Mouse (Mus musculus) bone marrow macrophage, adult 2 months (primary cell): ENCODE results near the gene Hapln1.

ENCODE experiments used
- CTCF ChIP-seq: IDR thresholded peaks from 2 replicates; pipeline ENCODE4 v1.5.1; 2012; ENCODE audit warnings: low read depth, mild to moderate bottlenecking, low read length, moderate library complexity
- POLR2A ChIP-seq: IDR thresholded peaks from 2 replicates; pipeline ENCODE4 v1.6.1; 2012; ENCODE audit warnings: mild to moderate bottlenecking, low read depth, low read length, borderline replicate concordance

DNA sequence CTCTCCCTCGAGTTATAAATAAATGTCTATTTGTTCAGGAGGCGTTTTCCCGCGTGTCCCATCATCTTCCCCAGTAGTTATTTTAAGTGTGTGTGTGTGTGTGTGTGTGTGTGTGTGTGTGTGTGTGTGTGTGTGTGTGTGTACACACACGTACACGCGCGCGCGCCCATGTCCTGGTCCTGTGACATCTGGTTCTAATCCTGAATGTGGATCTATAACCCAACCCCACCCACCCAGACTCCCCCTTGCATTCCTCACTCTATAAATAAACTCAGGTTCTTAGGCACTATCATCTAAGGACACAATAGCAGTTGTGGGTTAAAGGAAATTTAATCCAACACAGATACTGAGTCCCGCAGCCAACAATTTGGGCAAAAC, 280 bp downstream of the Hapln1 start:
- TF ChIP-seq CTCF (no peak), POLR2A (no peak)
